Mouse (Mus musculus): ENCODE measurements around the gene Ehbp1. TPM values are rescaled to one million over a fixed set of nuclear protein-coding genes. Genes with fewer than 3 reads are reported as not detected.

The Ehbp1 gene
- polyA plus RNA-seq (2016; fragmentation: Nextera tagmentation; extraction: Ambion mirVana): 2.9 and 3.4 TPM in 2 replicates

- 49% methylated on average over 2 of the region's 2 CpGs for WGBS (ENCODE audit: insufficient replicate concordance)
- Histone ChIP-seq H3K9me3 (replicated peaks) (no peaks in the 10 kb centered on the region), H3K4me1 (no peaks in the 10 kb centered on the region), H3K4me3 (no peak within 1 kb of the TSS), H3K4me2 (no peak within 1 kb of the TSS), H3K36me3 (no peaks in the 10 kb centered on the region), H3K9ac (no peak within 1 kb of the TSS), H3K27ac (no peak within 1 kb of the TSS), H3K27me3 (replicated peaks) (no peaks in the 10 kb centered on the region)
- ATAC-seq: no peak
Measured at GRCm38 (mm10) chr11:22342242-22343207, at the start of gene Ehbp1. Ehbp1 (minus strand) TSS chr11:22342292.

GRCm38 (mm10) chr11:22387472-22388098 is 45.5 kb upstream of the Ehbp1 start:
- ATAC-seq: no peak
- WGBS (ENCODE audit: insufficient replicate concordance): 60% methylated on average over 6 of the region's 6 CpGs
- no peaks in the 10 kb centered on the region for H3K9me3 ChIP-seq (replicated peaks)
- H3K4me1 ChIP-seq: no peaks in the 10 kb centered on the region
- no peak overlapping the region for H3K4me2 ChIP-seq
- no peaks in the 10 kb centered on the region for H3K36me3 ChIP-seq
- H3K27me3 ChIP-seq (replicated peaks): no peaks in the 10 kb centered on the region
- H3K27ac ChIP-seq: no peak overlapping the region
- no peak overlapping the region for H3K4me3 ChIP-seq
- H3K9ac ChIP-seq: no peak overlapping the region

GRCm38 (mm10) chr11:22383532-22383931 is 41.4 kb upstream of the Ehbp1 start:
- 82% methylated on average over 1 of the region's 1 CpGs for WGBS (ENCODE audit: insufficient replicate concordance)

GRCm38 (mm10) chr11:22374811-22375210 is 32.7 kb upstream of the Ehbp1 start:
- 73% methylated on average over 2 of the region's 2 CpGs for WGBS (ENCODE audit: insufficient replicate concordance)
- no peak overlapping the region for H3K9ac ChIP-seq

More at GRCm38 (mm10) chr11:22383532-22383931, 41.4 kb upstream of the Ehbp1 start:
- Histone ChIP-seq H3K9me3 (replicated peaks) (no peaks in the 10 kb centered on the region), H3K27ac (no peak overlapping the region), H3K27me3 (replicated peaks) (no peaks in the 10 kb centered on the region), H3K4me2 (no peak overlapping the region), H3K9ac (no peak overlapping the region), H3K4me1 (no peaks in the 10 kb centered on the region), H3K36me3 (no peaks in the 10 kb centered on the region), H3K4me3 (no peak overlapping the region)
- no peak for ATAC-seq

DNA sequence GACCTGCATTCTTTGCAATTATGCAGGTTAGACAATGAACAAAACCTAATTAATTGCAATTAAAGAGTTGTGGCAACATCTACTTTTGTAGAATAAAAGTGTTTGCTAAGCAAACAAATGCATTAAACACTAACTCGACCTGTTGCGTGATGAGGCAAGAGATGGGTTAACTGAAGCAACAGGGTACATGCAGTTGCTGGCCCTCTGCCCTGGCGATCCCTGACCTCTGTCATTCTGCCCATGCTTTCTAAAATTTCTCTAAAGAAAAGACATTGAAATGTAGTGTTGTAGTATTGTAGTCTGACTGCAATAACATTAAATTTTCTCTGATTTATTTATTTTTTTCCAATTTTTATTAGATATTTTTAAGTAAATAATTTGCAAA is 31.2 kb upstream of the Ehbp1 start:
- no peak for ATAC-seq
- WGBS (ENCODE audit: insufficient replicate concordance): 57% methylated on average over 3 of the region's 3 CpGs

More at GRCm38 (mm10) chr11:22374811-22375210, 32.7 kb upstream of the Ehbp1 start:
- H3K9me3 ChIP-seq (replicated peaks): no peaks in the 10 kb centered on the region
- no peak overlapping the region for H3K4me2 ChIP-seq
- no peaks in the 10 kb centered on the region for H3K4me1 ChIP-seq
- H3K4me3 ChIP-seq: no peak overlapping the region
- ATAC-seq: no peak
- H3K27ac ChIP-seq: no peak overlapping the region
- no peaks in the 10 kb centered on the region for H3K27me3 ChIP-seq (replicated peaks)
- no peaks in the 10 kb centered on the region for H3K36me3 ChIP-seq

DNA sequence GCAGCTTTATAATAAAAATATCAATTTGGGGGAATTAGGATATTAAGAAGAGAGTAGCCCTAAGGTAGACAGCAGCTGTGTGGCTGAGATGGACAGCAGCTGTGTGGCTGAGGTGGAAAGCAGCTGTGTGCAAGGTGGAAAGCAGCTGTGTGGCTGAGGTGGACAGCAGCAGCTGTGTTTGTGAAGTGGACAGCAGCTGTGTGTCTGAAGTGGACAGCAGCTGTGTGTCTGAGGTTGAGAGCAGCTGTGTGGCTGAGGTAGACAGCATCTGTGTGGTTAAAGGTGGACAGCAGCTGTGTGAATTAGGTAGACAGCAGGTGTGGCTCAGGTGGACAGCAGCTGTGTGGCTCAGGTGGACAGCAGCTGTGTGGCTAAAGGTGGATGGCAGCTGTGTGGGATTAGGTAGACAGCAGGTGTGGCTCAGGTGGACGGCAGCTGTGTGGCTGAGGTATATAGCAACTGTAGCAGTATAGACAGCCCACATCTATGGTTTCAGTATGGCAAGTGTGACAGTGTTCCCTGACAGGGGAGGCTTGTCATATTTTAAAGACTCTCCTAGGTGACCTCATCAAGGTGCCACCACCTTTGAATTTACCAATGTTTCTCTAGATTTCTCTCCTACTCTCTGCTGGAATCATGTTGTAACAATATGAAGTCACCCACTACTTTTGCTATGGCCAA is 30.7 kb upstream of the Ehbp1 start:
- Histone ChIP-seq H3K9ac (no peak overlapping the region), H3K4me2 (no peak overlapping the region), H3K4me3 (no peak overlapping the region), H3K27me3 (replicated peaks) (no peaks in the 10 kb centered on the region), H3K9me3 (replicated peaks) (no peaks in the 10 kb centered on the region), H3K36me3 (no peaks in the 10 kb centered on the region), H3K4me1 (no peaks in the 10 kb centered on the region), H3K27ac (no peak overlapping the region)
- ATAC-seq: 0 out of 2 replicates have a peak, but pooled peaks have one; percentile 42
- 64% methylated on average over 1 of the region's 1 CpGs for WGBS (ENCODE audit: insufficient replicate concordance)

More for the DNA sequence above, 31.2 kb upstream of the Ehbp1 start:
- H3K4me2 ChIP-seq: no peak overlapping the region
- H3K4me1 ChIP-seq: no peaks in the 10 kb centered on the region
- no peaks in the 10 kb centered on the region for H3K27me3 ChIP-seq (replicated peaks)
- no peaks in the 10 kb centered on the region for H3K9me3 ChIP-seq (replicated peaks)
- no peak overlapping the region for H3K9ac ChIP-seq
- no peak overlapping the region for H3K4me3 ChIP-seq
- no peaks in the 10 kb centered on the region for H3K36me3 ChIP-seq
- no peak overlapping the region for H3K27ac ChIP-seq

- no peaks in the 10 kb centered on the region for H3K4me1 ChIP-seq
- H3K27ac ChIP-seq: no peak overlapping the region
- H3K27me3 ChIP-seq (replicated peaks): no peaks in the 10 kb centered on the region
- H3K9ac ChIP-seq: no peak overlapping the region
- H3K9me3 ChIP-seq (replicated peaks): no peaks in the 10 kb centered on the region
- H3K4me3 ChIP-seq: no peak overlapping the region
- no peaks in the 10 kb centered on the region for H3K36me3 ChIP-seq
- ATAC-seq: no peak
- 53% methylated on average over 2 of the region's 2 CpGs for WGBS (ENCODE audit: insufficient replicate concordance)
- no peak overlapping the region for H3K4me2 ChIP-seq
Measured at GRCm38 (mm10) chr11:22369841-22370240, 27.7 kb upstream of the Ehbp1 start.

DNA sequence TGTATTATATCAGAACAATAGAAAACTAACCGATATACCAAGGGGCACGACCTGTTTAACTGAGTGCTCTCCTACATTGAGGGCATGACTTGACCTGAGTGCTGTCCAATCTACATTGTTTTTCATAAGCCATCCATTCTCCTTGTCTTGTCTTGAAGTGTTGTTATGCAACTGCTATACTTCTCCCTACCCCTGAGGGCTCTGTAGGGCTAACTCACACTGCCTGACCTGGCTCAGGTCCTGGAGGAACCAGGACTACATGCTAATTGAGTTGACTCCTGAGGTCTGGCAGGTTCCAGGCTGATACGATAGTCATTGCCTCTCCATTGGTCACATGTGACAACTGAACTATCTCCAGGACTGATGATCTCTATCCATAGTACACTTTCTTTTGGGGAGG is 26.5 kb upstream of the Ehbp1 start:
- Histone ChIP-seq H3K4me1 (no peaks in the 10 kb centered on the region), H3K4me2 (no peak overlapping the region), H3K36me3 (no peaks in the 10 kb centered on the region), H3K9ac (no peak overlapping the region), H3K4me3 (no peak overlapping the region), H3K27me3 (replicated peaks) (no peaks in the 10 kb centered on the region), H3K9me3 (replicated peaks) (no peaks in the 10 kb centered on the region), H3K27ac (no peak overlapping the region)
- WGBS (ENCODE audit: insufficient replicate concordance): 71% methylated on average over 3 of the region's 3 CpGs
- no peak for ATAC-seq

- Histone ChIP-seq H3K4me3 (no peak overlapping the region), H3K4me2 (no peak overlapping the region)
- ATAC-seq: no peak
Measured at GRCm38 (mm10) chr11:22366486-22366885, 24.4 kb upstream of the Ehbp1 start.

DNA sequence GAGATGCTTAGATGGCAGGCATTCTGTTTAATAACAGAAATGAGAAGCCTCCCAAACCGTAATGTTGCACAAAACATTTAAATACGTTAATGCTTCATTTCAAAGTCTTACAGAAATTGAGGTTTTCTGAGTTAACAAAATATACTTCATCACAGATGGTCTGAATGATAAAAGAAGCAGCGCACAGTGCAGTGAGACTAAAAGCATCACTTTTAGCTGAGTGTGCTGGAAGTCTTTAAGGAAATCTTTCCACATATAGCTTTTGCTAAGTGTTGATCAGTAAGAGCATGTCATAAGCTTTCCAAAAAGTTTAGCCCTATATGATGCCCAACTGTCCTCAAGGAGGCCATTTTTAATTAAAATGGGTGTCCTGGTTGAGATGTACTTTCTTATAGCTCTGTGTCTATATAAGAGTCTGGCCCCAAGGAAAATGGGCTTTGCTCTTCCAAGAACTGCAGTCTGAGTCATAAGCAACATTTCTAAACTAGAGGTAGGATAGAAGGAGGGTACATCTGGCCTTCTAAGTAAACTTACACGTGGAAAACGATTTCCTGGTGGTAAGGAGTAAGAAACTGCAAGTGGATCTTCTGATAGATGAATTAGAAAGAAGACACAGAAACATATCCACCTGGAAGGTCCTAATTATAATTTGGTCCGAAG is 12.0 kb upstream of the Ehbp1 start:
- Histone ChIP-seq H3K4me3 (no peak overlapping the region), H3K36me3 (no peaks in the 10 kb centered on the region), H3K4me1 (no peaks in the 10 kb centered on the region), H3K27ac (no peak overlapping the region), H3K4me2 (no peak overlapping the region), H3K9me3 (replicated peaks) (no peaks in the 10 kb centered on the region), H3K9ac (no peak overlapping the region), H3K27me3 (replicated peaks) (no peaks in the 10 kb centered on the region)
- no peak for ATAC-seq
- 60% methylated on average over 6 of the region's 6 CpGs for WGBS (ENCODE audit: insufficient replicate concordance)

More at GRCm38 (mm10) chr11:22366486-22366885, 24.4 kb upstream of the Ehbp1 start:
- Histone ChIP-seq H3K36me3 (no peaks in the 10 kb centered on the region), H3K9me3 (replicated peaks) (no peaks in the 10 kb centered on the region), H3K27ac (no peak overlapping the region), H3K4me1 (no peaks in the 10 kb centered on the region), H3K9ac (no peak overlapping the region), H3K27me3 (replicated peaks) (no peaks in the 10 kb centered on the region)
- 59% methylated on average over 2 of the region's 2 CpGs for WGBS (ENCODE audit: insufficient replicate concordance)

DNA sequence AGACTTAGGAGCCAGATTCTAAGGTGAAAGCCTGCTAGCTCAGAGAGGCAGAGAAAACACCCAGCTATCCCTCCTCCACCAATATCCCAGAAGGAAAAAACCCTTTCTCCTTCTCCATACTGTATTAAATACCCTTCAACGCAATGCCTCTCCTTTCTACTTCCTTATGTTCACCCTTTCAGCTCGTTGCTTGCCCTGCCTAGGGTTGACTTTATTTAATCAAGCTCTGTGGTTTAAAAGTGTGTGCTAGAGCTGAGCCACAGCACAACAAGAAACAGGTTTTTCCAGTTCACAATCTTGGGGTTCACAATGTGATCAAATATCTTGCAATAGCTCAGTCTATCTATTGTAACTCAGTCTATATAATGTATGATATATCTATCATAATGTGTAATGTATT is 7.9 kb upstream of the Ehbp1 start:
- H3K27me3 ChIP-seq (replicated peaks): no peaks in the 10 kb centered on the region
- no peak overlapping the region for H3K4me3 ChIP-seq
- H3K27ac ChIP-seq: no peak overlapping the region
- no peaks in the 10 kb centered on the region for H3K36me3 ChIP-seq
- no peak overlapping the region for H3K9ac ChIP-seq
- ATAC-seq: no peak
- 42% methylated on average over 2 of the region's 2 CpGs for WGBS (ENCODE audit: insufficient replicate concordance)
- H3K4me2 ChIP-seq: no peak overlapping the region
- H3K4me1 ChIP-seq: no peaks in the 10 kb centered on the region
- H3K9me3 ChIP-seq (replicated peaks): no peaks in the 10 kb centered on the region

Measured in liver, embryonic 12.5 days (tissue).